Mouse (Mus musculus) spleen, adult 2 months (tissue): ENCODE measurements around the gene Mgat4a. TPM values are rescaled to one million over a fixed set of nuclear protein-coding genes. Genes with fewer than 3 reads are reported as not detected.
"Not testable (repeated sequence)": the region's sequence is repeated elsewhere in the genome, so short reads cannot be mapped to it uniquely, and the experiment has no call there.

ENCODE experiments used
- DNase-seq, 2 experiments: peaks; one replicate each; pipeline versions ENCODE4 v3.0.0 to v3.0.0-alpha.2; 2012 to 2021; ENCODE audit warnings: low spot score in 2 of 2, low read depth in 1 of 2
- H3K27ac ChIP-seq: fragments of 200-500 bp; 2 replicates; pipeline ENCODE4 v1.5.1; 2012; ENCODE audit warnings: low read length, inconsistent platforms; ENCODE audit not compliant: insufficient read depth
- H3K27me3 ChIP-seq: fragments of 200-500 bp; 2 replicates; pipeline ENCODE4 v1.6.1; 2012; ENCODE audit warnings: mild to moderate bottlenecking, moderate library complexity, low read length, inconsistent platforms; ENCODE audit not compliant: control insufficient read depth, insufficient read depth
- H3K36me3 ChIP-seq: fragments of 200-500 bp; 2 replicates; pipeline ENCODE4 v1.6.1; 2012; ENCODE audit warnings: mild to moderate bottlenecking, low read length, inconsistent platforms; ENCODE audit not compliant: control insufficient read depth, insufficient read depth
- H3K4me1 ChIP-seq: fragments of 200-500 bp; 2 replicates; pipeline ENCODE4 v1.6.1; 2011; ENCODE audit warnings: inconsistent platforms; ENCODE audit not compliant: control insufficient read depth, insufficient read depth, insufficient read length
- H3K4me3 ChIP-seq: fragments of 200-500 bp; 2 replicates; pipeline ENCODE4 v1.5.1; 2011; ENCODE audit warnings: mild to moderate bottlenecking, inconsistent platforms; ENCODE audit not compliant: insufficient read depth, insufficient read length; ENCODE audit errors: extremely low read depth
- CTCF ChIP-seq: fragments of 200-500 bp; IDR thresholded peaks from 2 replicates; pipeline ENCODE4 v1.5.1; 2011; ENCODE audit warnings: mild to moderate bottlenecking, inconsistent platforms; ENCODE audit not compliant: insufficient read depth, insufficient read length, insufficient replicate concordance; ENCODE audit errors: extremely low read depth
- POLR2A ChIP-seq: fragments of 200-500 bp; IDR thresholded peaks from 2 replicates; pipeline ENCODE4 v1.6.1; 2011; ENCODE audit warnings: low read depth, low read length, inconsistent platforms
- WGBS: fragments of 180-500 bp; shearing (Covaris S2); methylation state at CpG from one replicate; pipeline ENCODE4 v1.1.7; 2018; 5-methylcytosine and 5-hydroxymethylcytosine counted together
- polyA plus RNA-seq: library from polyadenylated mRNA; depleted of rRNA; stranded (reverse); fragments of >200 nt; gene quantifications from 2 replicates; pipeline ENCODE4 v1.2.3, GENCODE M21; 2012

Mgat4a gene
- polyA plus RNA-seq, 1 experiment = 8.4 TPM

GRCm38 (mm10) chr1:37533181-37533580 lies 7.6 kb downstream of the Mgat4a start:
- Histone ChIP-seq H3K27ac (no peak overlapping the region), H3K27me3 (no peaks in the 10 kb centered on the region), H3K4me3 (no peak overlapping the region), H3K4me1 (peaks cover 5% of the 10 kb centered on the region; the same call in 1 of the 2 replicates), H3K36me3 (peaks cover 3% of the 10 kb centered on the region; the same call in 1 of the 2 replicates)
- DNase-seq = no peak
- WGBS = 93% methylated on average over 7 of the region's 7 CpGs
- no peak for TF ChIP-seq POLR2A

GRCm38 (mm10) chr1:37532533-37532840 lies 8.3 kb downstream of the Mgat4a start:
- 81% methylated on average over 6 of the region's 6 CpGs for WGBS
- Histone ChIP-seq H3K27ac (no peak overlapping the region), H3K27me3 (no peaks in the 10 kb centered on the region), H3K36me3 (peaks cover 3% of the 10 kb centered on the region; the same call in 1 of the 2 replicates), H3K4me1 (peaks cover 5% of the 10 kb centered on the region; the same call in 1 of the 2 replicates), H3K4me3 (no peak overlapping the region)
- TF ChIP-seq CTCF = no peak
- TF ChIP-seq POLR2A = no peak
- DNase-seq = no peak

- no peak overlapping the region for H3K4me3 ChIP-seq
- H3K36me3 ChIP-seq = peaks cover 3% of the 10 kb centered on the region; the same call in 1 of the 2 replicates
- WGBS = 81% methylated on average over 12 of the region's 12 CpGs
- H3K27me3 ChIP-seq = no peaks in the 10 kb centered on the region
- DNase-seq = peak in 1 of 2 experiments; percentile 10
- no peak overlapping the region; the same call in 1 of the 2 replicates for H3K27ac ChIP-seq
- peaks cover 5% of the 10 kb centered on the region; the same call in 1 of the 2 replicates for H3K4me1 ChIP-seq
- TF ChIP-seq POLR2A (no peak), CTCF (no peak)
Measured at GRCm38 (mm10) chr1:37531654-37532532, 8.9 kb downstream of the Mgat4a start.

- no peaks in the 10 kb centered on the region for H3K27me3 ChIP-seq
- no peak overlapping the region for H3K27ac ChIP-seq
- DNase-seq = no peak
- TF ChIP-seq CTCF (no peak), POLR2A (no peak)
- peaks cover 5% of the 10 kb centered on the region; the same call in 1 of the 2 replicates for H3K4me1 ChIP-seq
- 72% methylated on average over 8 of the region's 8 CpGs for WGBS
- H3K36me3 ChIP-seq = no peaks in the 10 kb centered on the region
- no peak overlapping the region for H3K4me3 ChIP-seq
Measured at GRCm38 (mm10) chr1:37530061-37530460, 10.8 kb downstream of the Mgat4a start.

- H3K27ac ChIP-seq = no peak overlapping the region
- no peaks in the 10 kb centered on the region for H3K27me3 ChIP-seq
- no peak overlapping the region for H3K4me3 ChIP-seq
- no peaks in the 10 kb centered on the region; the same call in 1 of the 2 replicates for H3K36me3 ChIP-seq
- H3K4me1 ChIP-seq = peaks cover 2% of the 10 kb centered on the region; the same call in 1 of the 2 replicates
- DNase-seq = no peak
- no peak for TF ChIP-seq CTCF
Measured at GRCm38 (mm10) chr1:37526257-37526656, 14.6 kb downstream of the Mgat4a start.

GRCm38 (mm10) chr1:37524669-37525068 lies 16.1 kb downstream of the Mgat4a start:
- DNase-seq = no peak
- Histone ChIP-seq H3K27ac (no peak overlapping the region), H3K27me3 (no peaks in the 10 kb centered on the region), H3K4me1 (no peaks in the 10 kb centered on the region), H3K36me3 (no peaks in the 10 kb centered on the region; the same call in 1 of the 2 replicates), H3K4me3 (no peak overlapping the region)
- TF ChIP-seq CTCF (no peak), POLR2A (no peak)
- WGBS = 64% methylated on average over 4 of the region's 4 CpGs

GRCm38 (mm10) chr1:37524122-37524521 lies 16.7 kb downstream of the Mgat4a start:
- not testable (repeated sequence) for DNase-seq, H3K27me3 ChIP-seq, H3K27ac ChIP-seq, H3K4me3 ChIP-seq, H3K36me3 ChIP-seq, H3K4me1 ChIP-seq
- 88% methylated on average over 4 of the region's 4 CpGs for WGBS

- H3K4me3 ChIP-seq, H3K4me1 ChIP-seq, DNase-seq, H3K36me3 ChIP-seq, H3K27me3 ChIP-seq, H3K27ac ChIP-seq: not testable (repeated sequence)
- WGBS = 90% methylated on average over 3 of the region's 3 CpGs
Measured at GRCm38 (mm10) chr1:37523548-37523947, 17.3 kb downstream of the Mgat4a start.
